Mouse (Mus musculus): Measurements from ENCODE around the gene Nt5c. TPM values are rescaled to one million over a fixed set of nuclear protein-coding genes. Genes with fewer than 3 reads are reported as not detected.
A peak's percentile ranks its signal among the peaks of the same experiment; 100 is the strongest.
"Not testable (repeated sequence)": the region's sequence is repeated elsewhere in the genome, so short reads cannot be mapped to it uniquely, and the experiment has no call there.

Gene Nt5c
- polyA plus RNA-seq, 1 experiment from 2014 or later: 77.2 TPM

- peaks cover 47% of the 10 kb centered on the region for H3K4me1 ChIP-seq
- no peak overlapping the region for H3K4me3 ChIP-seq
- no peak for ATAC-seq (ENCODE audit: insufficient number of reproducible peaks, insufficient read depth, low FRiP score, low TSS enrichment, low read depth)
- 88% methylated on average over 2 of the region's 2 CpGs for WGBS
- peaks cover 14% of the 10 kb centered on the region for H3K36me3 ChIP-seq
- H3K27me3 ChIP-seq: no peaks in the 10 kb centered on the region
- H3K27ac ChIP-seq: no peak overlapping the region
- H3K9ac ChIP-seq: no peak overlapping the region
- H3K9me3 ChIP-seq: no peaks in the 10 kb centered on the region
- no peak overlapping the region for H3K4me2 ChIP-seq
Observed at GRCm38 (mm10) chr11:115508061-115508460, 16.4 kb upstream of the Nt5c start.

- H3K9ac ChIP-seq: no peak overlapping the region
- 82% methylated on average over 3 of the region's 3 CpGs for WGBS
- no peaks in the 10 kb centered on the region for H3K9me3 ChIP-seq
- H3K27ac ChIP-seq: no peak overlapping the region
- peaks cover 32% of the 10 kb centered on the region for H3K4me1 ChIP-seq
- no peak overlapping the region for H3K4me3 ChIP-seq
- H3K27me3 ChIP-seq: no peaks in the 10 kb centered on the region
- peaks cover 27% of the 10 kb centered on the region for H3K36me3 ChIP-seq
- no peak overlapping the region for H3K4me2 ChIP-seq
- ATAC-seq (ENCODE audit: insufficient number of reproducible peaks, insufficient read depth, low FRiP score, low TSS enrichment, low read depth): no peak
Observed at GRCm38 (mm10) chr11:115506586-115506985, 14.9 kb upstream of the Nt5c start.

GRCm38 (mm10) chr11:115502636-115503035 is 11.0 kb upstream of the Nt5c start:
- H3K27me3 ChIP-seq: no peaks in the 10 kb centered on the region
- no peak overlapping the region for H3K9ac ChIP-seq
- no peak overlapping the region for H3K4me2 ChIP-seq
- ATAC-seq (ENCODE audit: insufficient number of reproducible peaks, insufficient read depth, low FRiP score, low TSS enrichment, low read depth): no peak
- 93% methylated on average over 6 of the region's 6 CpGs for WGBS
- H3K4me3 ChIP-seq: no peak overlapping the region
- peaks cover 8% of the 10 kb centered on the region; the same call in 1 of the 2 replicates for H3K4me1 ChIP-seq
- peaks cover 64% of the 10 kb centered on the region for H3K36me3 ChIP-seq
- H3K27ac ChIP-seq: no peak overlapping the region
- H3K9me3 ChIP-seq: no peaks in the 10 kb centered on the region

GRCm38 (mm10) chr11:115496559-115496958 is 4.9 kb upstream of the Nt5c start:
- H3K4me1 ChIP-seq; H3K27ac ChIP-seq; H3K4me2 ChIP-seq; H3K9ac ChIP-seq; H3K4me3 ChIP-seq; H3K9me3 ChIP-seq; ATAC-seq (ENCODE audit: insufficient number of reproducible peaks, insufficient read depth, low FRiP score, low TSS enrichment, low read depth); H3K27me3 ChIP-seq: not testable (repeated sequence)
- H3K36me3 ChIP-seq: peaks cover 46% of the 10 kb centered on the region
- WGBS: 90% methylated on average over 9 of the region's 9 CpGs

GRCm38 (mm10) chr11:115492387-115492786 is 725 bp upstream of the Nt5c start:
- Histone ChIP-seq H3K4me2 (peak overlapping the region; percentile 73), H3K27ac (no peak overlapping the region), H3K4me3 (peak overlapping the region; percentile 71), H3K4me1 (peaks cover 15% of the 10 kb centered on the region), H3K9ac (peak overlapping the region; percentile 81), H3K27me3 (no peaks in the 10 kb centered on the region), H3K36me3 (peaks cover 25% of the 10 kb centered on the region), H3K9me3 (no peaks in the 10 kb centered on the region)
- no peak for ATAC-seq (ENCODE audit: insufficient number of reproducible peaks, insufficient read depth, low FRiP score, low TSS enrichment, low read depth)
- WGBS: 41% methylated on average over 6 of the region's 6 CpGs

GRCm38 (mm10) chr11:115490441-115491355 is 964 bp downstream of the Nt5c start:
- Histone ChIP-seq H3K27ac (peak overlapping the region; percentile 88), H3K36me3 (peaks cover 19% of the 10 kb centered on the region), H3K4me2 (peak overlapping the region; percentile 73), H3K27me3 (no peaks in the 10 kb centered on the region), H3K9ac (peak overlapping the region; percentile 81), H3K9me3 (no peaks in the 10 kb centered on the region), H3K4me3 (peak overlapping the region; percentile 71), H3K4me1 (peaks cover 15% of the 10 kb centered on the region)
- WGBS: 22% methylated on average over 25 of the region's 25 CpGs
- ATAC-seq (ENCODE audit: insufficient number of reproducible peaks, insufficient read depth, low FRiP score, low TSS enrichment, low read depth): no peak

- Histone ChIP-seq H3K9ac (0 out of 2 replicates have a peak overlapping the region, but pooled peaks have one; percentile 12), H3K27ac (no peak overlapping the region), H3K4me3 (no peak overlapping the region), H3K4me2 (no peak overlapping the region), H3K4me1 (peaks cover 21% of the 10 kb centered on the region), H3K9me3 (no peaks in the 10 kb centered on the region), H3K36me3 (peaks cover 19% of the 10 kb centered on the region), H3K27me3 (no peaks in the 10 kb centered on the region)
- ATAC-seq (ENCODE audit: insufficient number of reproducible peaks, insufficient read depth, low FRiP score, low TSS enrichment, low read depth): no peak
- 83% methylated on average over 19 of the region's 19 CpGs for WGBS
Observed at GRCm38 (mm10) chr11:115488551-115489104, 3.0 kb downstream of the Nt5c start.

- ATAC-seq (ENCODE audit: insufficient number of reproducible peaks, insufficient read depth, low FRiP score, low TSS enrichment, low read depth): no peak
- no peaks in the 10 kb centered on the region for H3K27me3 ChIP-seq
- H3K4me2 ChIP-seq: no peak overlapping the region
- no peaks in the 10 kb centered on the region for H3K9me3 ChIP-seq
- 43% methylated on average over 12 of the region's 12 CpGs for WGBS
- peaks cover 21% of the 10 kb centered on the region for H3K36me3 ChIP-seq
- no peak overlapping the region; the same call in 1 of the 2 replicates for H3K27ac ChIP-seq
- H3K4me3 ChIP-seq: no peak overlapping the region
- H3K4me1 ChIP-seq: peaks cover 6% of the 10 kb centered on the region; the same call in 1 of the 2 replicates
- 0 out of 2 replicates have a peak overlapping the region, but pooled peaks have one; percentile 40 for H3K9ac ChIP-seq
Observed at GRCm38 (mm10) chr11:115485155-115485554, 6.5 kb downstream of the Nt5c start.

- Histone ChIP-seq H3K4me2 (no peak overlapping the region), H3K27me3 (no peaks in the 10 kb centered on the region), H3K9me3 (no peaks in the 10 kb centered on the region), H3K4me3 (no peak overlapping the region), H3K9ac (no peak overlapping the region), H3K36me3 (peaks cover 11% of the 10 kb centered on the region), H3K27ac (no peak overlapping the region), H3K4me1 (peaks cover 6% of the 10 kb centered on the region; the same call in 1 of the 2 replicates)
- WGBS: 17% methylated on average over 6 of the region's 6 CpGs
- no peak for ATAC-seq (ENCODE audit: insufficient number of reproducible peaks, insufficient read depth, low FRiP score, low TSS enrichment, low read depth)
Observed at GRCm38 (mm10) chr11:115483726-115484125, 7.9 kb downstream of the Nt5c start.

GRCm38 (mm10) chr11:115483278-115483677 is 8.4 kb downstream of the Nt5c start:
- H3K36me3 ChIP-seq: peaks cover 7% of the 10 kb centered on the region; the same call in 1 of the 2 replicates
- 71% methylated on average over 11 of the region's 11 CpGs for WGBS
- ATAC-seq (ENCODE audit: insufficient number of reproducible peaks, insufficient read depth, low FRiP score, low TSS enrichment, low read depth): no peak
- no peak overlapping the region for H3K9ac ChIP-seq
- no peak overlapping the region for H3K27ac ChIP-seq
- no peak overlapping the region for H3K4me2 ChIP-seq
- H3K4me1 ChIP-seq: peaks cover 6% of the 10 kb centered on the region; the same call in 1 of the 2 replicates
- no peaks in the 10 kb centered on the region for H3K9me3 ChIP-seq
- no peaks in the 10 kb centered on the region for H3K27me3 ChIP-seq
- H3K4me3 ChIP-seq: no peak overlapping the region

- Histone ChIP-seq H3K27ac (no peak overlapping the region), H3K9ac (peak overlapping the region; percentile 27; the same call in 1 of the 2 replicates), H3K4me1 (peaks cover 14% of the 10 kb centered on the region), H3K27me3 (no peaks in the 10 kb centered on the region), H3K9me3 (no peaks in the 10 kb centered on the region), H3K4me3 (no peak overlapping the region), H3K36me3 (peaks cover 7% of the 10 kb centered on the region; the same call in 1 of the 2 replicates), H3K4me2 (no peak overlapping the region)
- WGBS: 82% methylated on average over 6 of the region's 6 CpGs
- no peak for ATAC-seq (ENCODE audit: insufficient number of reproducible peaks, insufficient read depth, low FRiP score, low TSS enrichment, low read depth)
Observed at GRCm38 (mm10) chr11:115481553-115482259, 10.0 kb downstream of the Nt5c start.
